Mouse (Mus musculus) testis, adult 10 weeks (tissue): ENCODE results near the gene Gas2l3. TPM values are rescaled to one million over a fixed set of nuclear protein-coding genes. Genes with fewer than 3 reads are reported as not detected.

Experiments
- polyA plus RNA-seq: library from polyadenylated mRNA; stranded (reverse); fragments of 350-450 nt; fragmentation: Illumina TruSeq; extraction: RNeasy Lipid Tissue Mini Kit (QIAGEN cat#74804); gene quantifications from one replicate; pipeline ENCODE4 v1.2.3, GENCODE M21; 2014; ENCODE audit warnings: low read depth, low replicate concordance

The Gas2l3 gene
- 0.99 TPM for polyA plus RNA-seq

GRCm38 (mm10) chr10:89443623-89444151 is at the start of gene Gas2l3:
Gene Gas2l3, minus strand, starts transcription at chr10:89443967.

Other genes starting within 250 kb of the Gas2l3 start
- gene Ano4, start 99.2 kb downstream of the Gas2l3 start, polyA plus RNA-seq, result 1.2 TPM
- 0.49 TPM for gene Nr1h4, start 89.6 kb upstream of the Gas2l3 start, polyA plus RNA-seq
- 0.49 TPM for gene Slc17a8, start 177.3 kb upstream of the Gas2l3 start, polyA plus RNA-seq
- 61.0 TPM for gene Scyl2, start 242.3 kb upstream of the Gas2l3 start, polyA plus RNA-seq